Mouse (Mus musculus) forelimb bud, embryonic 11.5 days (tissue): ENCODE measurements around the gene Asb16.

Experiments
- DNase-seq: peaks from one replicate; pipeline ENCODE4 v3.0.0-alpha.2; 2012; ENCODE audit warnings: low read depth, low spot score

Asb16 gene

DNA sequence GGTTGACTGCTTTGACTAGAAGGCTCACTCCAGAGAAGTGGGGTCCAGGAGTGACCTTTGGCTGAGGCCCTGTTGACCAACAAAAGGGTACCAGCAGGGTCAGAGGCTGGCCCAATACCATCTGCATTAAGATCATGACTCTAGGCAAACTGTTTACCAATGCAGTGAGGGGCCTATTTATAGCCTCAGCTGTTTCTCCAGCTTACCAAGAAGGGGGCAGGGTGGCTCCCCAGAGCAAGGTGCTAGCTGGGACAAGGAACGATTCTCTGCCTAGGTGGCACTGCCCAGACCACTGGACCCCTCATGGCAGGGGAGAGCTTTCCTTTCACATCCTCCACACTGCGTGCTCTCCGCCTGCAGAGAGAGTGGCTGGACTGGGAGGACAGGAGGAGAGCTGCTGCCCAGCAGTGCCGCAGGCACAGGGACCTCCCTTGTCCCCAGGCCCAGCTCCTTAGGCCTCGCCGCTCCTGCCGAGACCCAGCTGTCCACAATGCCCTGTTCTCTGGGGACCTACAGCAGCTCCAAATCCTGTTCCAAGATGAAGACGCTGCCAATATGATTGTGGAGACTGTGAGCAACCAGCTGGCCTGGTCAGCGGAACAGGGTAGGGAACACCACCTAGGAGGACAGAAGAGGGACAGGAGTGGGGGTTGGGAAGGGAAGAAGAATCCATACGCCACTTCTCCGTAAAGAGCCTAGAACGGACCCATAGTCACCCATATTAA, at the start of gene Asb16:
Gene Asb16, plus strand, starts transcription at position 224 of the 725 bp plus-strand sequence.
- DNase-seq = no peak

DNA sequence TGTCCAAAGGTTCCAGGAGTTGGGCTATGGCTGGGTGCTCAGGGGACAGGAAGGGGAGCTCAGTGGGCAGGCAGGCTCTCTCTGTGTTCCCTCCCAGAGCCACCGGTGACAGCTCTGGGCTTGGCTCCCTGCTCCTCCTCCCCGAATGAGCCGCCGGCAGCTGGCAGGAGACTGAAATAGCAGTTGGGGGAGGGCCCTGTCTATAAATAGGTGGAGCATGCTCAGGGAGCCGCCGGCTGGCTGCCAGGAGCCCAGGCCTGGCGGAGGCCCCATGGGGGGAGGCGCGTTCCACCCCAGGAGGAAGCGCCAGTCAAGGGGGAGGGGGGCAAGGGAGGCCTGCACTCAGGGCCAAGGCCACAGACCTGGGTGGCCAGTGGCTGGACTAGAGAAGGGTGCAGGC, 49.8 kb upstream of the Asb16 start:
- DNase-seq = peak; percentile 76

DNA sequence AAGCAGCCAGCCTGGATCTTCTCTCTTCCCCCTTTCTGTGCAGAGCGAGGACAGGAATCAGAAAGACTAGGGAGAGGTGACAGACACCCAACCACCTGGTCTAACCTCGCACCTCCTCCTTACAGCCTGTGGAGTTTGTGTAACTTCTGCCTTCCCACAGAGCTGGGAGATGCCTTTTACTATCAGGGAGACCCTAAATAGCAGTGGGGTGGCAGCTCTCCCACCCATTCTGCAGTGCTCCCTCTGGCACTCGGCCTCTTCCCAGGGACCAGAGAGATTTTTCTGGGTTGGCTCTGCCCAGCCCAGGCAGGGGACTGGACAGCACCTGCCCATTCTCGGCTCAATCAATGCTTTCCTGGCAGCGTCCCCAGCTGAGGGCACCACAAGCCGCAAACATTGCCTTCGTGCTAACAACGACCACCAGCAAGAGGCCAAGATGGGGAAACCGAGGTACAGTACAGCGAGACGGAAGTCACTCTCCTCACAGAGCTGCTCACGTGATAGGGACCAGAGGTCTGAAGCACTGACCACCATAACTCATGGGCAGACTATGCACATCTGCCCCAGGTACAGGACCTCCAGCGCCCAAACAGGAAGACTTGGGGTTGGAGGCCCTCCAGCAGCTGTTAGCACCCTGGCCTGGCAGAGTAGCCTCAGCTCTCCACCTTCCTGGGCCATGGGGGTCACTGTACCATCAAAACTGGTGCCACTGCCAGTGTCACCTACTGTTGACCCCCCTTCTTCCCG, 49.1 kb upstream of the Asb16 start:
- DNase-seq = no peak

DNA sequence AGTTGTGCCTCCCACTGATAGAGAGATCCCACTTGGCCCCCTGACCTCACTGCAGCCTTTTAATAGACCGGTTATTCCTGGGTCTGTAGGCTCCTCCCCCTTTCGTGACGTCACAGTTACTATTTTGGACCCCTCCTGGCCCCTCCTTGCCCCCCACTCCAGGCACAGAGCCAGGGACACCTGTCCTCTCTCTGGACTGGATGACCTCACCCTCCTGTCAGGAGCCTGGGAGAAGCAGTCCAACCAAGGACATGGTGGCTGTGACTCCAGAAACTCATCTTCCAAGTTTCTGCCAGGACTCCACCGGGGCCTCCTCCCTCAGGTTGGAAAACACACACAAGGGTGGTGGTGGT, 48.6 kb upstream of the Asb16 start:
- no peak for DNase-seq

DNA sequence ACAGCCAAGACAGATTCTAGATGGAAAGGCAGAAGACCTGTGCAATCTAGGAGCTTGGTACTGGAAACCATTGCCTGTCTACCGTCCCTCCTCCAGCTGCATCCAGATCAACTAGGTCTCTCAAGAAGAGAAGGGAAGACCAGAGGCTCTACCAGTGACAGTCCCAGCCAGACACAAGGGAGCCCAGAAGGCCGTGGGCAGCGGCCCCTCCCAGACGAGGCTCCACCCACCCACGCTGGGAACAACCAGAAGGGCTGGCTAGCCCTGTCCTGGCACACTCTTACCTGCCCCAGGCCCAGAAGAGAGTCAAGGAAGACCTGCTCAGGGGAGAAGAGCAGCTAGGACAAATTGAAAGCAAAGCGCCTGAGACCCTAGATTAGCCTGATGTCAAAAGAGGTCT, 48.1 kb upstream of the Asb16 start:
- DNase-seq = no peak

DNA sequence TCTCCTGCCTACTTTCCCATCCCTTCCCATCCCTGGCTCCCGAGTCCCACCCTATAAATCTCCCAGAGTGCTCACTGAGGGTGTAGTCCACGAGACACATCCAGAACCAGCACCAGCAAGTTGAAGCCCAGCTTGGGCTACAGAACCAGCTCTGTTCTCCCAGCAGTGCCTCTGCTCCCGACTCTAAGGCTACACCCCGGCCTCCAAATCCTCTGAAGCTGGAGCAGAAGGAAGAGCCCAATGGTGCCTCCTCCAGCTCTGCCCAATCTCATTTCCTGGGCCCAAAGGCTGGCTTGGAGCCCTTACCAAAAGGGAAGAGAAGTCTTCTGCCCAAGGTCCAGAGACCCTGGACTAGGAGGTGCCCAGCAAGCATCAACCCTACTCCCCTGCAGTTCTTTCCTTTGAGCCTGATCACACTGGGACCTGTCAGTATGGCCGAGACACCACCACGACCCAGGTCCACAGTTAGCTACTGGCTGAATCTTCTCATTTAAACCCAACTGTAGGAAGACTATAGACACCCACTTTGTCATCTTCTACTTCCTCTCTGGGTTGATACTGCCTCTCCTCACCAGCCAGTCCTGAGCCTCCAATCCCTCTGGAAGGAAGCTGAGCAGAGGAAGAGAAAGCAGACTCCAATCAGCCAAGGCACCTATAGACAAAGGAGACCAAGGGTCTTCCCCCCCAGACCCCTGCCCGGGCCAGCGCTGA, 47.1 kb upstream of the Asb16 start:
- DNase-seq = no peak

DNA sequence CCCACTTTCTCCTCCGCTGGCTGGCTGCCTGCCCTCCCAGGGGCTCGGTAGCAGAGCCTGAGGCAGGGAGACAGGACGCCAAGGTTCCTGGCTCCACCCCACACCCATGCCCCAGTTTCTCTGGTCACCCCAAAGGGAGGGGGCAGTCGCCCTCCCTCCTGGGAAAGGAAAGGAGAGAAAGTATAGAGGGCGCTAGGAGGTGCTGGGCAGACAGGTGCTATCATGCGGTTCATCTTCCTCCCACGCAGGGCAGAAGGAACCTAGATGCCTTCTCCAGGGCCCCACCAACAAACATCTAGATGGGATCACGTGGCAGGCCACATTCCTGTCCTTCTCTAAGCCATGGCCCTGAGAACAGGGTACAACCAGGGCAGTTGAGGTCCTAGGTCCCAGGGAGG, 46.6 kb upstream of the Asb16 start:
- DNase-seq = no peak

DNA sequence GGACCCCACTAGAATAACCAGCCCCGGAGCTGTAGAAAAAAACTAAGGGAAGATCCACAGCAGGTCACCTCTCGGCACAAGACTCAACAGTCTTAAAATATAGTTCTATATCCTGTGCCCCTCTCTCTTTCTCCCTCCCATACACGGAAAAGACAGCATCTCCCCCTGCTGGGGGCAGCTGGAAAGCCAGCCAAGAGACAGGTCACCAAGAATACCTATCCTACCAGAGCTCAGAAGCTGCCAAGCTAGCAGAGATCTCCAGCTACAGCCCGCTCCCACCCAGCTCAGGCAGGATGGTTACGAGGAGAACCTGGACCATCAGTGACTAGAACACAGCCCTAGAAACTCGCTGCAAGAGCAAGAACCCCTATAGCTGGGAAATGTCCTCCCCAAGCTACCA, 45.4 kb upstream of the Asb16 start:
- DNase-seq = peak; percentile 55

DNA sequence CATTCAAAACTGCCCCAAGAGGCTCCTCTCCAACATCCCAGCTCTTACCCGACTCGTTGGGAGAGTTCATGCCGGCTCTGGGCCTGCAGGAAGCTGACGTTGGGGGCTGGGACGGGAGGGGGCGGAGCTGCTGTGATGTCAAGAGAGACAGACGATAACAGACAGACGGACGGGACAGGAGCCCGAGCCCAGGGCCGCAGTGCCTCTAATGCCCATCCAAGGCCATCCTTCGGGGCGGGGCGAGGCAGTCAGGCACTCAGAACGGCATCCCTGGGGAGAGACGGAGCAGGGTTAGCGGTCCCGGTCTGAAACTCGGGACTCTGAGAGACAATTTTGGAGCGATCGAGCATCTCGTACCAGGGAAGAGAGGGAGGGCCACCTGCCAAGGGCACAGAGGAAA, 43.9 kb upstream of the Asb16 start:
- DNase-seq = no peak

DNA sequence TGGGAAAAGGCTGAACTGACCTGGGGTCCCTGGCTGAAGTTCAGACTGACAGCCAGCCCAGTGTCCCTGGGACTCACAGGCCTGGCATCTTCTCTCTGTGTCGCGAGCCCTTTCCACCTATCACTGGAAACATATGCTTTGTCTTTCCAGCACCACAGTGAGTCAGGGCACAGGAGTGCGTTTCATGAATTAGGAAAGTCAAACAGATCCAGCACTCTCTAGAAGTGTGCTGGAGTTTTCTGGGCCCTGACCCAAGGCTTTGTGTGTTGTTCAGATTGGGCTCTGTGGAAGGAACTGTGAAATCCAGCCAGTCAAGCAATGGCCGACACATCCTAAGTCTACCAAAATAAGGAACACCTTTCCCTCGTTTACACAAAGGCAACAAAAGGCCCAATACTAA, 43.3 kb upstream of the Asb16 start:
- no peak for DNase-seq

DNA sequence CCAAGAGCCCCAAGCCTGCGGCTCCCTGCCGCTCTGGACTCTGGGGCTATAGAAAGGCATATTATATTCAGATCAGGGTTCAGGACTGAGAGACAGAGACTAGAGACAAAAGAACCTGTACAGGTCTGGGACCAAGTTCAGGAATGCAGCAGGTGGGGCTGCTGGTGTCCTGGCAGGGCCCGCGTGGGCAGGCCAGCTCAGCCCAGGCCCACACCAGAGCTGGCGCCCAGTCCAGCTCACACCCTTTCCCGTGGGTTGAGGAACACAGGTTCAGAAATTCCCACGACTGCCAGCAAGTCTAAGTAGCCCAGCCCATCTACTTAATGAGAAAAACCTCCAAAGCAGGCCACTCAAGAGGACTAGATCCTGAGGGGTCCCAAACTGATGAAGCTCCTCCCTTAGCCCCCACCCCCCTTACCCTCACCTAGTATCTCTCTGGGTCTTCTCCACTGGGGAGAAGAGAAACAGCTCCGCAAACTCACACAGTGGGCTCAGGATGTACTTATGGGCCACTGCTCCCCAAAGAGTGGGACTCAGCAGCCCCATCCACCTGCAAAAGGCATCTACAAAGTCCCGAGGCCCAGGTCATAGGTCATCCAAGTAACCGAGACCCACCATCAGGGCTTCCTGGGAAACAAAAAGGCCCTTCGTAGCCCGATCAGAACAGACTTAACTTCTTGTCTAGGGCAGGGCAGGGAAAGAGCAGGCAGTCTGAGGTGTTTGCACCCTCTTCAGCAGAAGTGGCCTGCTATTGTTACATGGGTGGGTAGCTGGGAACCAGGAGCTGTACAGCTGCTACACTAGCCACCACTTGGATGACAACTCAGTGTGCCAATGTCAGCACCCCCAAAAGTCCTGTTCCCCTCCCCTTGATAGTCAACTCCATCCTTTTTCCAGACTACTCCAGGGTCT, 42.2 kb upstream of the Asb16 start:
- no peak for DNase-seq

DNA sequence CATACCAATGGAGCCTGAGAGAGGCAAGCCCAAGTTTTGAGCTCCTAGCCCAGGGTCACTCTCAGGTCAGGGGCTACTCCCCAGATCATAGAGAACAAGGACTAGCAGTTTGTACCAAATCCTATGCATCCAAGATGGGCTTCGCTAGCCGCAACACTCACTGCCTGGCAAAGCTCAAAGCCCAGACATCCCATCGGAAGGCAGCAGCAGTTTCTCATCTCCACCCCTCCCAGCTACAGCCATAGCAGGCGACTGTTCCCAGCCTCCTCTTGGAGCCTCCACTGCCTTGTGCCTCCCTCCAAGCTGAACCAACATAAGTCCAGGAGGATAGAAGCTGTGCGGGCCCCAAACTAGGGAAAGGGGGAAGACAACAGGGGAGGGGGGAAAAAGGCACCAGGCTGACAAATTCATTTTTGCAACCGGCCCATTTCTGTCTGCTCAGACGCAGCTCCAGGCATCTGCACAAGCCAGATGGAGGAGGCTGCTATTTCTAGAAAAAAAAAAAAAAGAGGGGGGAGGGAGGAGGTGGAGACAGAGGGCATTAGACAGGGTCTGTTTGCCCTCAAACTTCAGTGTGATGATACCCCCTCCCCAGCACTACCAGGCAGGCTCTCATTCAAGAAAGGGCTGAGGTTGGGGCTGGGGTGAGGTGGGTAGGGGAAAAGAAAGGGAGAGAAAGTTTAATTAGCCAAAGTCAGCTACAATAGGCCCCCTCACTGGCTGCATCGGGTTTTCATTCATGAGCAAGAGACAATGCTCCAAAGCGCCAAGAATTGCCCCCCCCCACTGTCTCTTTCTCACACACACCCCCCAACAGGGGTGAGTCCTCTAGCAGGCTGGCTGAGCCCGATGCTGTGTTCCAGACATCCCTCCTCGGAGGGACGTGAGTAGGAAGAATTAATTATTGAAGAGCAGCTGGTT, 41.0 kb upstream of the Asb16 start:
- DNase-seq = no peak

DNA sequence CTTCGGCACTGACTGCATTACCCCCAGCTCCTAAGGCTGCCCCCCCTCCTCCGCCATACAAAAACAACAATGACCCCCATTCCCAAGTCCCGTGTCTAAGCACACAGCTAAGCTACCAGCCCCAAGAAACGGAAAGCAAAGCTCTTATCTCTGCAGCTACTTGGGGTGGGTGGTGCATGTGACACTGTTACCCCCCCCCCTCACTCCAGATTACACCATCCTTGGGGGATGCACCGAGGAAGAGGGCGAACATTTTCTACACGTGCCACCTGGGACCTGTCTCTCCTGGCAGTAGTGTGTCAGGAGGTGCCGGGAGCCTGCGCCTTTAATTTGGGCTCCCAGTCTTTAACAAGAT, 40.4 kb upstream of the Asb16 start:
- no peak for DNase-seq

DNA sequence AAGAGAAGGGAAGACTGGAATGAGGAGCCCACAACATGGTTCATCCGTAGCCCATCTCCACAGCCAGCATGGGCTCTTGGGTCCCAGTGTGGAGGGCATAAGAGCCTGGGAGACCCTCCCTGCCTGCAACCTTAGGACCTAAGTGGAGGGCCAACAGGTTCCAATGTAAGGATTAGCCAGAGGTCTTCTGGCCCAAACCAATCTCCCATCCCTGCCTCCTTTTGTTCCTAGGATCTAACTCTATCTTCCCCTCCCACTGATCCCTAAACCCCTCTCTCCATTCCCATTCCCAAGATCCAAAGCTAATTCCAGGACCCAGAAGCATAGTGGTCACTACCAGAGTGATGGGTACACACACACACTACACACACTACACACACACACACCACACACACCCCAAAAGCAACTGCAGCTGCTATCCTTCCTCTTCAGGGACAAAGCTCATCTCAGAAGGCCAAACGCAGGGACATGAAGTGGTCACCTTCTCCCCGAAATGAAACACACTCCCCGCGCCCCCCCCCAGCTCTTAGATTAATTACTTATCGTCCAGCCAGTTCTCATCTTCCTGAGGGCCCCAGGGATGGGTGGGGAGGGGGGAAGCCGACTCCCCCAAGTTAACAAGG, 39.8 kb upstream of the Asb16 start:
- no peak for DNase-seq

DNA sequence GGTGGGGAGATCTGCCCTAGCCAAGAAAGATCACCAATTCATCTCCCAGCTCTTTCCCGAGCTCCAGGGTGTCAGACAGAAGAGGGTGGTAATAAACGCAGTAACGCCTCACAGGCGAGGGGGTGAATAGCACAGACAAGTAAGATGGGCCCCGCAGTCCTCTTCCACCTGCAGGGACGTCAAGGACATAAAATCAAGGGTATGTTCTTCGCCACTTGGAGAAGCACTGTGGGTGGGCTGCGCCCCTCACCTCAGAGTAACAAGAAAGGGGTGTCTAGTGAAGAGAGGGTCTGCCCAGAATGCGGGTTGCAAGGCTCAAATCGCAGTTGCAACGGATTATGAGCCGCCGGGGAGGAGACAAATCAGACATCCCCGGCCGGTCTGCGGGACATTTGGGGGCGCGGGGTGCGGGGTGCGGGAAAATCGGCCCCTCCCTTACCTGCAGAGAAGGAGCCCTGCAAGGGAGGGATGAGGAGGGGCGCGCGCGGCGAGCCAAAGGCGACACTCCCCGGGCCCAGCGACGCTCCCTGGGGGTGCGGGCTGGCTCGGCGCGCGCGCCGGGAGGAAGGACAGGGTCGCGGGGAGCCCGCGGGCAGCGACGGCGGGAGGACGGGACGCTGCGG, 39.1 kb upstream of the Asb16 start:
- no peak for DNase-seq

DNA sequence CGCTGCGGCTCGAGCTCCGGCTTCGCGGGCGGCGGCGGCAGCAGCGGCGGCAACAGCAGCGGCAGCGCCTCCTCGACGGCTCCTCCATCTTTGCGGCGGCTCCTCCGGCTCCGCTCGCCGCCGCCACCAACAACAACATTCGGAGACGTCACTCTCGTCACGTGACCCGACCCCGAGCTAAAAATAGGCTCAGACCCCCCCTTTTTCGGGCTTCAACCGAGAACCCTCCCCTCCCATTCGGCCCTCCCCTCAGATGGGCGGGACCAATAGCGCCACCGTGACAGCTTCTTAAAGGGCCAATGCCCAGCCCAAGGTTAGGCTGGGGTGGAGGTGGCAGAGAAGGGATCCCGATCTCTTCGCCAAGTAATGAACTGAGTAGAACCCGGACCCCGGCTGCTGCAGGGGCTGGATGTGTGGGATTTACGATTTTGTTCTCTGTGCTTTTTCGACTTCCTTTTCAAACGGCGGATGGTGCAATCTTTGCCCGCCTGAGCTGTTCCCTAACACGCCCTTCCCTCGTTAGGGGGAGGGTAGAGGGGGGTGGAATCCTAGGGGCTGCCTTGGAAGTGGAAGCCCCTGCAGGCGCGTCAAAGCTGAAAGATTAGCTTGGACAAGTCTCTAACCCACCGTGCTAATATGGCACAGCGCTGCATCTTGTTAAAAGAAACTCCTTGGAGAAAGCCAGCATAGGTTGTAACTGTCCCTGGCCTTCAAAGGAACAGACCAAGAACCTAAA, 38.4 kb upstream of the Asb16 start, which contains the start of gene Hdac5:
Gene Hdac5, minus strand, starts transcription at position 161 of the 736 bp plus-strand sequence.
- DNase-seq = peak; percentile 98

DNA sequence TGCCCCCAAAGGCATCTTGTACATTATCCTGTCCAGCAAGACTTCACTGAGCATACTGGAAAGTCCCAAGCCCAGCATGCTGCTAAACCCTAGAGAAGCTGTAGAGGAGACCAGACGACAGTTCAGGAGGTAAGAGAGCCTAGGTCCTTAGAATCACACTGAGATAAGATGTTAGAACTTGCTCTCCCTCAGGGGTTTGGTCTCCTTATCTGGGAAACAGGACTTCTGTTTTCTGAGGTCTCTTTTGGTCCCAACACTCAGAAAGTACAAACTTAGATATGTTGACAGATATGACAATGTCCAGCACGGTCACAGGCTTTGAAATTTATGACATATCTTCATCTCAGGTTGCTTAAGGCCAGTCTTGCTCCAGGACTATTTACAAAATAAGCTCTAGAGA, 32.5 kb upstream of the Asb16 start:
- no peak for DNase-seq

DNA sequence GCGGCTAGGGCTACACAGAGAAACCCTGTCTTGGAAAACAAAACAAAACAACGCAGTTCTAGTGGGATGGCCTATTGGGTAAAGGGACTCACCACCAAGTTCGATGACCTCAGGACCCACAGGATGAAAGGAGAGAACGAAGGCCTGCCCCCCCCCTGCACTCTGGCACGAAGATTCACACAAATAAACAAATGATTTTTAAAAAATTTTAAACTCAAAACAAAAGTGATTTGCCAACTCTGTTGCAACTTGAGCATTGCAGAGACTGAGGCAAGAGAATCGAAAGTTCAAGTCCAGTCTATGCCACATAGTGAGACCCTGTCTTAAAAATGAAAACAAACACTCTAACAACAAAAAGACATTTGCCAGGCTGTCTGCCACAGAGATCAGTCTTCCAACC, 27.9 kb upstream of the Asb16 start:
- DNase-seq = no peak

DNA sequence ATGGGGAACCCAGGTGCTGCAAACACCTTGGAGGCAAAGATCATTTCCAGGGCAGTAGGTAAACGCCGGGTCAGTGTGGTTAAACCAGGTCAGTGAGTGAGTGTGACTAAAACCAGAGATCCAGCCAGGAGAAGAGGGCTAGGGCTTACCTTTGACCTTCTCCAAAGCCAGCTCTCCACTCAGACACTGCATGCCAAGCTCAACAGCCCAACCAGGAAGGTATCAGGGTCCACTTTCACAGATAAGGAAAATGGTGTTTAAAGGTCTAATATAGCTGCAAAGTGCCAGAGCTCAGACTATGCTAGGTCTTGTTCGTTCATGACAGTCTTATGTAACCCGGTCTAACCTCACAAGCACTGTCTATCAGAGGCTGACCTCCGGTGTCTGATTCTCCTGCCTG, 27.3 kb upstream of the Asb16 start:
- DNase-seq = no peak
